Mouse (Mus musculus): Measurements from ENCODE around the gene 1110002E22Rik.

The 1110002E22Rik gene

GRCm38 (mm10) chr3:138106887-138107286 is 42.0 kb downstream of the 1110002E22Rik start:
- no peak for DNase-seq (ENCODE audit: low spot score in 2 of 2)

GRCm38 (mm10) chr3:138110910-138111782 is 46.3 kb downstream of the 1110002E22Rik start:
- no peak for DNase-seq (ENCODE audit: low spot score in 2 of 2)

GRCm38 (mm10) chr3:138114106-138114505 is 49.3 kb downstream of the 1110002E22Rik start:
- no peak for DNase-seq (ENCODE audit: low spot score in 2 of 2)

DNA sequence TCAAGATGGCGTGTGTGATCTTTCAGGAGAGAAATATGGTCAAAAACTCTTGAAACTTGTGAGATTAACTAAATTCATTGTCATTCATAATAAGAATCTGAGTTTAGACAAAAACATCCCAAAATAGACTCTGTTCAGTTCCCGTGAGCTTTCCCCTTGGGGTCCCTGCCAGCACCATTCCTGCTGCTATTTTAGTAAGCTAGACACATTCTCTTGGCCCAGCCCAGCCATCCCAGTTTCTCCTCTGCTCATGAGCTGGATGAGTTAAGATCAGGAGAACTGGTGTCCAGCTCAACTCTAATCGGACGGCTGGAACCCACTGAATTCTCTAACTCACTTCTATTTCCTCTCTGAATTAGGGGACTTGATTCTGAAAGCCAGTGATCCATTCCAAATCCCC is 52.0 kb downstream of the 1110002E22Rik start:
- DNase-seq (ENCODE audit: low spot score in 2 of 2) = no peak

GRCm38 (mm10) chr3:138118392-138118791 is 53.5 kb downstream of the 1110002E22Rik start:
- DNase-seq (ENCODE audit: low spot score in 2 of 2) = no peak

DNA sequence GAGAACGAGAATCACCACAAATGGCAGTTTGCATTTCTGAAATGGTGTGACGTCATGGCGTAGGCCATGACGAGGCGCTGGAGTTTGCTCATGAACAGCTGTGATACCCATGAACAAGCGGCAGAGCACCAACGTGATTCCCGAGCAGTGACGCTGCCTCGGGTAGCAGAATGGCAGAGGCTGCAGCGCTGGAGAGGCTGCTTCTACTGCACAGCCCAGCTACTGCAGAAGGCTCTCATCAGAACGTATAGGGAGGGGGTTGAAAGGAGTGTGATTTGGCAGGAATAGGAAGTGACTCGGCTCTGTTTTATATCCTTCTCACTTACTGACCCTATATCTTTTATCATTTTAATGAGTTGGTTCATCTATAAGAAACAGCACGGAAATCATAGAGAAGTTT is 54.0 kb downstream of the 1110002E22Rik start:
- no peak for DNase-seq (ENCODE audit: low spot score in 2 of 2)

DNA sequence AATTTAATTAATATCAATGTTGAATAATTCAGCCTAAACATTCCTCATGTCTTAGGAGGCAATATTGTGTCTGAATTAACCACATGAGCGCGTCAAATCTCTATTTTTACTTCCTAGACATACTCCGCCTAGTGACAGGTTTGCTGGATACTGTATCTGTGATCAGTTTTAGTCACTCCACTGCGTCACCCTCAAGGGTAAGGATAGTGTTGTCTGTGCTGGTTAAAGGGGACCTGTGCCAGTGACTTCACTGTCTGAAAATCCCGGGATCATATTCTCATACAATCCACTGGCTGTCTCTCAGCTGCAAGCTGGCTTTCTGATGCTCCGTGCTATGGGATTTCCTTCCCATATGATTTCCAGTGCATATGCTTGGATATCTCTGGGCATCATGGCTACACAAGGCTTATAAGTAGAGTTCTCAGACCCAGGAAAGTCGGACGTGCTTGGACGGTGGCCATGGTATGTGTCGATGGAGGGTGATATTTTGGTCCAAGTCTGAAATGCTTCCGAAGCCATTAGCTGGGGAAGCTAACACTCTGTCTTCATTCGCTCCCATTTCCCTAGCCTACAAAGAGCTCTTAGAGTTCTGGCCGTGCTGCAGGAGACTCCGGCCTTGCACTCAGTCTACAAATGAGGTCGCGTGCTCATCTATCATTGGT is 54.7 kb downstream of the 1110002E22Rik start:
- DNase-seq (ENCODE audit: low spot score in 2 of 2) = no peak

- DNase-seq (ENCODE audit: low spot score in 2 of 2) = no peak
Measured at GRCm38 (mm10) chr3:138121461-138121860, 56.6 kb downstream of the 1110002E22Rik start.

GRCm38 (mm10) chr3:138123842-138124241 is 59.0 kb downstream of the 1110002E22Rik start:
- no peak for DNase-seq (ENCODE audit: low spot score in 2 of 2)

DNA sequence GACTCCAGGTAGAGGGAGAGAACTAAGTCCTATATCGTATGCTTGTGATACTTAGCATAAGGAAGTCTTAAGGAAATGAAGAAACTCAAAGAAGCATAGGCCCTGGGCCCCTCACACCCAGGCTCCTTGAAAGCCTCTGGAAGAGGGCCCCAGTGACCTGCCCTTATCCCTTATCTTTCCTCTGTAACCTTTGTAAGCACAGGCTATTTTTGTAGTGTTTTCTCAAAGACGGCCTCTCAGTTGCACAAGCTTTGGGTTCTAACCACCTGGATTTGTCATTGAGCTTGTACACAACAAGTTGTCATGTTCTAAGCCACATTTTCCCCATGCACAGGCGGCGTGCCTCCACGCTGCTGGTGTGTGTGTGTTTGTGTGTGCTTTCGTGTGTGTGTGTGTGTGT is 64.3 kb downstream of the 1110002E22Rik start:
- DNase-seq (ENCODE audit: low spot score in 2 of 2) = no peak

DNA sequence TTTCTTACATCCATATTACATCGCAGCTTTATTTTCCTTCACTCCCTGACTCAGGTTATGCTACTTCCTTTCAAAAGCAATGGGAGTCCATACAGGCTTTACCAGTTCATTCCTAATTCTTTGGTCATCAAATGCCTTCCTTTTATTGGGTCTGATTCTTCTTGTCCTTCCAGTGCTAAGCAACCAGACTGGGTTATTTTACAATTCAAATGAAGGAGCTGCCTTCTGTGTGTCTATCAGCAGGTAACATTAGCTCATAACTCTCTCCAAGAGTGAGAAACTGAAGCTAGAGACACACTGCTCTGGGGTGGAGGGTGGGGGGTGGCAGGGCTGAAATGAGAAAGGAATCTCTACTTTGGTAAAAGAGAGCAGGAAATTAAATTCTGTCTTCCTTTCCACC is 65.8 kb downstream of the 1110002E22Rik start:
- no peak for DNase-seq (ENCODE audit: low spot score in 2 of 2)

All from spleen, postnatal 4 days (tissue).